Mouse (Mus musculus): ENCODE measurements around the gene Mpp3.
A peak's percentile ranks its signal among the peaks of the same experiment; 100 is the strongest.
"Not testable (repeated sequence)": the region's sequence is repeated elsewhere in the genome, so short reads cannot be mapped to it uniquely, and the experiment has no call there.

Mpp3 gene

DNA sequence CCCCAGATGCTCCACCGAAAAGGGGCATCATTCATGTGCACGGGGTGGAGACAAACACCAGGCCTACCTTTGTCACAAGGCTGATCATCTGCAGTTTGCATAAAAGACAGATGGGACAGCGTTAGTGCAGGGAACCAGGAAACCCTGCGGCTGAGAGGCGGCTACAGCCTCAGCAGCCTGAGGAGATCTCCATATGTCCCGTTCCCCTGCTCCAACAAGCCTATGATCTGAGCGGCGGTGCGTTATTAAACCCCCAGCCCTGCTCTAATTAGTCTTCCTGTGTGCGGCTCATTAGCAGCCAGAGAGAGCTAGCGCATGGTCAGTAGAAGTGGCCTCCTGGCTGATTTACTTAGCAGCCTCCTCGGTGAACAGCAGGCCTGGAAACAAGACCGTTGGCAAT lies 18.1 kb downstream of the Mpp3 start:
- no peak for DNase-seq (ENCODE audit: low read depth, low spot score)

DNA sequence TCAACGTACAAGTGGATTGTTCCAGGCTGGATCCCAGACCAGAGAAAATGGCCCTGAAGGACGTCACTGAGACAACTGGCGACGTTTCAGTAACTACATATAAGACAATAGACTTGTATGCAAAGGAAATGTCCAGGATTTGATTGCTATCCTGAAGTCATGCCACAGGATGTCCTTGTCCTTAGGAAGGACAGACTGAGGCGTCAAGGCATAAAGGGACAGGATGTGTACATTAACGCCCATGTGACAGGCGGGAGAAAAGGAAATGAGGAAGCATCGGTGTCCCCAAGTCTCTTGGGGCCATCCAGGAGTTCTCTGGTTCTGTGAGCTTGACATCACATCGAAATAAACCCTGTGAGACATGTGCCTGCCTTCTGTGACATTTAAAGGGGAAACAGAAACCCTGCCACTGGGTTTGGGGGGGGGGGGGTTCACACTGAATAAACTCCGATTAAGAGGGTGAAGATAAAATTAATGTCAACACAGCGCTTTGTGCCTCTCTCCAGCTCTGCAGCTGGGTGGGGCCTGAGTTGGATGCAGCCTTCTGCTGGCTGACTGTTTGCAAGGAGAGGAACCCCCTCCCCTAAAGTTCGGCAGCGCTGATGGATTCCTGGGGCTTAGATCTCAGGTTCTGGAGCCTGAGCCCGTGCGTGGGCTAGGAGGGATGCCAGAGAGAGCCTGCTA lies 19.2 kb downstream of the Mpp3 start:
- no peak for DNase-seq (ENCODE audit: low read depth, low spot score)

DNA sequence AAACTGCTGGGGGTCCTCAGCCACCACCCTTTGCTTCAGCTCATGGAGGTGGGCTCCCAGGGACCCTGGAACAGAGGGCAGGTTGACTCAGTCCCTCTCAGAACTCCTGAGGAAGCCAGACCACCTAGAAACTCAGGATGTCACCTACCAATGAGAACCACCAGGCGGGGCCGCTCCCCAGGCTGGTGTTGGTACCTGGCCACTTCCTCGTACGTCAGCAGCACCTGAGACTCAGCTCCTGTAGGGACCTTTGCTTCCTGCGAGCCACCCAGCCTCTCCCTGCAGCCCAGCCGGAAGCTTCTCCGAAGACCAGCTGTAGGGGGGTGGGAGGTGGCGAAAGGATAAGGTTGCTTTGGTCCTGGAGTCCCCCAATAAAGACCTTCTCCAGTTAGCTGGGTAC lies 19.9 kb downstream of the Mpp3 start:
- DNase-seq (ENCODE audit: low read depth, low spot score): no peak

DNA sequence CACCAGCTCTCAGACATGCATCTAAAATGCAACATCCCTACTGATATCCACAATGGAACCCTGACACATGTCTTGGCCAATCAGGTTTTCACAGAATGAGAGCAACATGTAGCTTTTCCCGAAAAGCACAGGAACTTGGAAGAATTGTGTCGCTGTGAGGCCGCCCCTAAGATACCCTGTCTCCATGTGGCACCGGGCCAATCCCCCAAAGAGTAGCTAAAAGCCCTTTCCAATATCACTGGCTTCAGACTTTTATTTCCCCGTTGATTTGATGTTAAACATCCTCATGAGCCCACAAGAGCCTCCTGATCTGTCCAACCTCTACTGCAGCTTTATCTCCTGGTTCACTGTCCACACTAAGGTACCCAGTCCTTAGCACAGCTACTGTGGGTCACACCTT lies 21.6 kb downstream of the Mpp3 start:
- no peak for DNase-seq (ENCODE audit: low read depth, low spot score)

DNA sequence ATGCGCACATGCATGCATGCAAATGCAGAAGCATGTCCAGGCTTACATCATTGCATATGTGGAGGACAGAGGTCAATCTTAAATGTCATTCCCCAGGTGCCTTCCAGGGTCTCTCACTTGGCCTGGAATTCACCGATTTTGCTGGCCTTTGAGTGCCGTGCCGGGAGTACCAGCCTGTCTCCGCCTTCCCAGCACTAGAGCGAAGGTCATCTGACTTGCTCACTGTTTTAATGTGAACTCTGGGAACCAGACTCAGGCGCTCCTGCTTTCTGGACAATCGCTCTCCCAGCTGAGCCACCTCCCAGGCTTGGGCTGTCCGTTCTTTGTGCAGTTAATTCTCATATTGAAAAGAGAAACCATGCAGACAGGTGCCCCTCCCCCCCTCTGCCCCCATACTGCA lies 22.0 kb downstream of the Mpp3 start:
- DNase-seq (ENCODE audit: low read depth, low spot score): no peak

DNA sequence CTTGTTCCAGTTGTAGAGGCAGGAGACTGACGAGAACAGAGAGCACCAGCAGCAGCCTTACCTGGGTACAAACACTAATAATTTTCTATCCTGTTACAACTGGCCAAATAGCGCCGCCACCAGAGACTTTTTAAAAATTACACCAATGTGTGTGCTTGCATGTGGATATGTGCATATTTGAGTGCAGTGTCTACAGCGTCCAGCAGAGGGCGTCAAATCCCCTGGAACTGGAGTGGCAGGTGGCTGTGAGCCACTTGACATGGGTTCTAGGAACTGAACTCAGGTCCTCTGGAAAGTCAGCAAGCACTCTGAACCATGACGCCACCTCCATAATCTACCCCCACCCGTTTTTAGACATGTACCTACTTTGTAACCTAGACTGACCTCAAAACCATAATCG lies 24.0 kb downstream of the Mpp3 start:
- no peak for DNase-seq (ENCODE audit: low read depth, low spot score)

DNA sequence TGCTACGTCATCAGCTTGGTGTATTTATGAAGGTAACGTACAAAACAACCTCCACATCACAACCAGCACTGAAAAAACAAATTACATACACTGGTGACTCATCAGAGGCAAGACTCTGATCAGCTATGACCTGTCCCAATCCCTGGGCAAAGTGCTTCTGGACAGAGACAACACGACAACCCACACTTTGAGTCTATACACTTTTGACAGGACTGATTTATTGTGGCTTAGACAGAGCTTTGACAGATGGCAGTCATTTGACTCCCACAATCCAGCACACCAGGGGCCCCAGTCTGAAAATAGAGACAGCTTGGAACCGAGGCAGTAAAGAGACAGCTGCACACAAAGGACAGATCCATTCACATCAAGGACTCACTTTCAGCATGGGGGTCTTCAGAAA lies 28.8 kb downstream of the Mpp3 start:
- no peak for DNase-seq (ENCODE audit: low read depth, low spot score)

DNA sequence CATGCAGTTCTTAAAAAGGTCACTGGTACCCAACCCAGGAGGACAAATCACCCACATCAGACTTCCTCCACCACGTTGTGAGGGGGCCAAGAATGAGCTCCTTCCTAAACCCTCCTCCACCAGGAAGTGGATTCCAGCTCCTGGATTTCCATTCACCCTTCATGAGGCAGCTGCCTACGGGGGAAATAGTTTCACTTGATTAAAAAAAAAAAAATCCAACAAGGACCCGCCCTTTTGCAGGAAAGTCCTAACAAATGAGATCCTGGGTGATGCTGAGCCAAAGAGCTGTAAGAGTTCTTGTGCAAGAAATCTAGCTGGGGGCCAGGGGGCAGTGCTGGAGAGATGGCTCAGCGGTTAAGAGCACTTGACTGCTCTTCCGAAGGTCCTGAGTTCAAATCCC lies 30.0 kb downstream of the Mpp3 start:
- DNase-seq (ENCODE audit: low read depth, low spot score): no peak

DNA sequence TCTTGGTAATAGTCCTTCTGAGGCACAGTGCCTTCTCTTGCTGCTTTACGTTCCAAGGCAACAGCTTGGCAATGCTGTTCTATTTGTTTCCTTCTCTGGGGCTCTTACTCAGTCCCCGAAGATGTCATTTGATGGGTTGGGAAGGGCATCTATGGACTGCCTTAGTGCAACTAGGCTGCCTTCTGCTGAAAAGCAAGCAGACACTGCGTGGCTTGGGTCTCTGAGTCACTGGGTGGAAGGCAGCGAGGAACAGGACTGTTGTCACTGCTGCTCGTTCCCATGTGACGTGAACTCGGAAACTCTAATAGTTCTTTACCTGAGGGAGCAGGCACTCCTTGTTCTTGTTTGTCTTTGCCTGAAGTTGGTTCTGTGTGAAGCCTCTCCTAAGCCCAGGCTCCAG lies 32.3 kb downstream of the Mpp3 start:
- no peak for DNase-seq (ENCODE audit: low read depth, low spot score)

DNA sequence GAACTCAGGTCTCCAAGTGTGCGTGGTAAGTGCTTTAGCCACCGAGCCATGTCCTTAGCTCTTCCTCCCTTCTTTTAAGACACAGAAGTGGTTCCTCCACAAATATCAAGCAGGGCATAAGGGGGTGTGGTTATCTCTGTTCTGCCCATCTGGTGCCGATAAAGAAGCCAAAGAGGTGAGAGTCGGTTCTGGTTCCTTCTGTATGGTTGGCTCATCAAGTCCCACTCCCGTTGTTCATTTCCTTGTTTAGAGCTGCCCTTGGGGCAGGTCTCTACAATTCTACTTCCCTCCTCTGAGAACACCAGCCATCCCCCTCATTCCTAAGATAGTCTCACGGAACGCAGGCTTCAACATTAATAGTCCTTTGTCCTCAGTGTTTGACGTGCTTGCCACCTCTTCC lies 34.2 kb downstream of the Mpp3 start:
- DNase-seq (ENCODE audit: low read depth, low spot score): no peak

DNA sequence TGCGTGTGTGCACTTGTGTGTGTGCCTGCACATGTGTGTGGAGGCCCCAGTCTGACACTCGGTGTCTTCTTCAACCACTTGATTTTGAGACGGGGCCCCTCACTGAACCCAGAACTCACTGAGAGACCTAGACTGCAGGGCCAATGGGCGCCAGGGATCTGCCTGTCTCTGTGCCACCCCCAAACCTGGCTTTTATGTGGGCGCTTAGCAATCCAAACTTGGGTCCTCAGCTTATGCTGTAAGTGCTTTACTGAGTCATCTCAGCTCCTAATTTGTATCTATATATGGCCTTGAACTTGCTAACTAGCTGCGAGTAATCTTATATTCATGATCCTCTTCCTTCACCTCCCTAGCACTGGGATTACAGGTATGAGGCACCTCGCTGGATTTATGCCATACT lies 35.9 kb downstream of the Mpp3 start:
- no peak for DNase-seq (ENCODE audit: low read depth, low spot score)

DNA sequence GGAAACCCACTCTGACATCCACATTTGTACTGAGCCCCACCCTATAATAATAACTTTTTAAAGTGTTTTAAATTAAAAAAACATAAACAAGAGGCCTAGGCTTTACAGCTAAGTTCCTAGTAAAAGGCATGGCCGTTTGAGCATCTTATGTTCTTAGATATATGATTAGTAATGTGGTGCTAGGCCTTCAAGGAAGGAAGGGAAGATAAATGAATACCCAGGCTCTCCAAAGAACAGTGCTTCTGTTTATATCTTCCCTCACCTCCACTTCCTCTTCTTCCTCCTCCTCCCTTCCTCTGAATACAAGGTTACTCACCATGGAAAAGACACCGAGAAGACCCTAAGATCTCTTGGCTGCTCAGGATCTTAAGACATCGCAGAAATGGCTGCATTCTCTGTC lies 36.4 kb downstream of the Mpp3 start:
- DNase-seq (ENCODE audit: low read depth, low spot score): no peak

DNA sequence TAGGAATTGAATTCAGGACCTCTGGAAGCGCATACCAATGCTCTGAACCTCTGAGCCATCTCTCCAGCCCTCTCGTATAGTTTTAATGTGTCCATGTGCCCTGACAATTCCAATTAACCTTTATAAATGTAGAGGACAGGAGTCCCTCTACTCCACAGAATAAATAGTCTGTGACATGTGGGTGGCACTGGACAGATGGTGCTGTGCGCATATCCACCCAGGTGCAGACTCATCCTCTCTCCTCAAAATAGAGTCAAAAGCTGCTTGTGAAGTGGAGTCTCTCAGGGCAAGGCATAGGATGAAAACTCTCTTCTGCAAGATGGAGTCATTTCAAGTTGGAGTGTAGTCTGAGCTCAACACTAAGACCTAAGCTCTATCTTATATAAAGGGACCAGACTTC lies 38.0 kb downstream of the Mpp3 start:
- no peak for DNase-seq (ENCODE audit: low read depth, low spot score)

DNA sequence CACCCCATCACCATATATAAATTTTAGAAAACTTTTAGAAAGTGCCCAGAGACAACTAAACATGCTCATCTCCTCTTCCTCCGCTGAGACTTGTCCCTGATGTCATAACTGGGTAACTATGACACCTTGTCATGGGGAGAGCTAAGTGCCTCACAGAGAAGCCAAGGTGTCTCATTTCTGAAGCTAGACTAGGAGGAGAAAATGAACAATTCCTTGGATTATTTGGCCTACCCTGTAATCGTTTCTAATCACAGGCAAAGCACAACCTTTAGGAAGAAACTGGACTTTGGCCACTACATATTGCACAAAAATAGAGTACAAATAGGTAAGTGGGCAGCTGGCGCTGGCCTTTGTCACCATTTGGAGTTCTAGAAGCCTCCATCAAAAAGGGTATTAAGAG lies 41.3 kb downstream of the Mpp3 start, which contains the start of gene Dusp3:
TSS of gene Dusp3 (minus strand) at position 101 of the 400 bp plus-strand sequence.
- no peak for DNase-seq (ENCODE audit: low read depth, low spot score)

DNA sequence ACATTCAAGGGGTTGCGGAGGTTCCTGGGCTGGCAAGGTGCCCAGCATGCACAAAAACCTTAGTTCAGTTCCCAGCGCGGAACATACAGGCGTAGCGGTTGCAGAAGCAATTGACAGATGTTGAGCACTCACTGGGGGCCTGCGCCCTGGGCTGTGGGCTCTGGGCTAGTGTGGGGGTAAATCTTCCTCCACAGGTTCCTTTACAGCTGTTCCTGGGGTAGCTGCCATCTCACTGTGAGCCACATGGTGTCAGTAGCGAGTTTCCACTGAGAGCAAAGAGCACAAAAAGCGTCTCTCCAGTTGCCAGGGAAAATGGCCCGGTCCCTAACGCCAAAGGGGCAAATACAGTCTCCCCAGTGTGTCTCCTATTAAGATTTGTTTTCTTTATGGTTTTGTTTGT lies 42.3 kb downstream of the Mpp3 start:
- peak; percentile 78 for DNase-seq (ENCODE audit: low read depth, low spot score)

DNA sequence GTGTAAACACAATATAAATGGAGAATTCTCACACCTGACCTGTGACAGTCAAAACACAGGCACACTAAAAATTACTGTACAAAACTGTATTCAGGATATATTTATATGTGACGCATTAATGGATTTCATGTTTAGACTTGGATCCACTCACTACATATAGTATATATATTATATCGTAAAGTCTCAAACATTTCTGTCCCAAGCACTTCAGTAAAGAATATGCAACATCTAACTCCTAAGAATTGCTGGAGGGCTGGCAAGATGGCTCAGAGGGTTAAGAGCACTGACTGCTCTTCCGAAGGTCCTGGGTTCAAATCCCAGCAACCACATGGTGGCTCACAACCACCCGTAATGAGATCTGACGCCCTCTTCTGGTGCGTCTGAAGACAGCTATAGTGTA lies 42.8 kb downstream of the Mpp3 start:
- not testable (repeated sequence) for DNase-seq (ENCODE audit: low read depth, low spot score)

DNA sequence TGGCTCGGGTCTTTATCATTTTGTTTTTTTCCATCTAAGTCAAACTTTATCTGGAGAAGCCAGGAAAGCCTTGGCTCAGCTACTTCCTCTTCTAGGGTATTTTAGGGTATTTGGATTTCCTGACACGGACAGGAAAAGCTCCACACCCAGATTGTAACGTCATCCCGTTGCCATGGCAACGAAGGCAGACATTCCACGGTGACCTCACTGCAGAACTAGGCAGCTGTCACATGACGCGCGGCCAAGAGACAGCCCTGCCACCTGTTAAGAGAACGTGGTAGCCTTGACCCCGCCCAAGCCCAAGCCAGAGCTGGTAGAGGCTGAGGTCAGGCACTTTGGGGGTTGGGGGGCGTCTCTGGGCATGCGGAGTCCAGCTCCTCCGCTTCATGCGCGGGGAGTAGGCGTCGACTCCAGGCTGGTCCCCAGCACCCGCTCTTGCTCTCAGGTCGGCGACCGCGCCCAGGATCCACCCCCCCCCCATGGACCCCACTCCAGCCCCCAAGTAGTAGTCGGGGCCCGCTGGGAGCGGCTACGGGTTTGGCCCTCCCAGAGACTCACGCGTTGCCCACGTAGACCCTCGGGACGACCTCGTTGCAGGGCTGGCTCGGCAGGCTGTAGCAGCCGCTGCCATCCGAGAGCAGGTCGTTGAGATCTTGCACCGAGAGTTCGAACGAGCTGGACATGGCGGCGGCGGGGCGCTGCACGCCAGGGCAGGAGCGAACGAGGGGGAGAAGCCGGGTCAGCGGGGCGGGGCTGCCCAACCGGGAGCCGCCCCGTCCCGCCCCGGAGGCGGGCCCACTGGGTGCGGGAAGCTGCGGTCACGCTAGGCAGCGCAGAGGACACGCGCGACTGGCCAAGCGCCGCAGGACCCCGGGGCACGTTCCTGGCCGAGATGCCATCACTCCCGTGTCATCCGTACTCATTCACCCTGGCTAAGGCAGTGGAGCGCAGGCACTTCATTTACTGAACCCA lies 43.9 kb downstream of the Mpp3 start, which contains the start of gene Cfap97d1:
TSS of gene Cfap97d1 (plus strand) at position 226 of the 972 bp plus-strand sequence.
- DNase-seq (ENCODE audit: low read depth, low spot score): peak; percentile 93

DNA sequence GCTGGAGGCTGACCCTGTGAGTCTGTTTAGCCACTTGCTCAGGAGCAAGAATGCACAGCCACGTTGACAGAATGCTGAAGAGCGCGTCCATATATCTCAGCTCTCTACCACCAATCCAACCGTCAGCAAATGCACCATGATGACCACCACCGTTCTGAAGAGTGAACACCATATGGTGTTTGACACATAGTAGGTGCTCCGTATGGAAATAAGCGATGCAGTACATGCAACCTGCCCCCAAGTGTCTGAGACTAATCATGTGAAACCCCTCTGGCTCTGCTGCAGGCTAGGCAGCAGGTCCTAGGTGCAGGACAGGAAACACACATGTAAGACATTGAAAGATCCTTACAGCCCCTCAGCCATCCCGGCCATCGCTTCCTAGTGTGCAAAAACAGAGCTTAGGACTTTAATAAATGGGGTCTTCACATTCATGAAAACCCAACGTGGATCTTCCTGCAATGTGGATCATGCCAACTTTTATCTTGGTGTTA lies 44.8 kb downstream of the Mpp3 start:
- no peak for DNase-seq (ENCODE audit: low read depth, low spot score)

DNA sequence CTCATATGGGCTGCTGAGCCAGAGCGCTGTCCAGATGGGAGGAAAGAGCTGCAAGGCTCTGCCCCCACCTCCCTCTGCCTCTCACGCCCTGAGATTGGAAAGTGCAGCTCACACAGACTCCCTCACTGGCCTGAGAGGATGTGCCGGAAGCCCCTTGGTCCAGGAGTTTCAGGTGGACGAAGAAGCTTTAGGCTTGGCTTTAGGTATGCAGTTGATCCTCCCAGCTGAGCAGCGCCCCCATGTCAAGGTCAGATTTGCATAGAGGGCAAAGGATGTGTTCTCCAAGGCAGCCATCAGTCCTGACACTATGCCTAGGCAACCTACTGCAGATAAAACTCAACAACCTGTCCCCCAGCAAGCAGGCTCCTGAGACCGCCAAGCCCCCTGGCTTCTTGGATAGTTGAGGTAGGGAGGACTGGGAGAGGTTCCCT lies 45.3 kb downstream of the Mpp3 start:
- DNase-seq (ENCODE audit: low read depth, low spot score): no peak

DNA sequence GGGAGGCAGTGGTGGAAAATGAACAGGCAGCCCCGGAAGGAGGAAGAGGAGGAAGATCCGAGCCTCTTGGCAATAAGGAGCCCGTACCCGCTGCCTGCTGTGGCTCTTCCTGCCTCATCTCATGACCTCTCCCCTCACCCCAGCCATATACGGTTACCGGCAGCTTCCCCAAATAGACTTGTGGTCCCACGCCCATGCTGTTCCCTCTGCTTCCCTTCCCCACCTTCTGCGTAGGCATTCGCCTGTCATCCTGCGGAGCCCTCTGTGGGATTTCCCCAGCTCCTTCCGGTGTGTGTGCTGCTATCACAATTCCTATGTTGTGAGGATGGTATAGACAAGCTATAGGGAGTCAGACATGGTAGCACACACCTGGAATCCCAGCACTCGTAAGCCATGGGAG lies 46.4 kb downstream of the Mpp3 start:
- no peak for DNase-seq (ENCODE audit: low read depth, low spot score)

DNA sequence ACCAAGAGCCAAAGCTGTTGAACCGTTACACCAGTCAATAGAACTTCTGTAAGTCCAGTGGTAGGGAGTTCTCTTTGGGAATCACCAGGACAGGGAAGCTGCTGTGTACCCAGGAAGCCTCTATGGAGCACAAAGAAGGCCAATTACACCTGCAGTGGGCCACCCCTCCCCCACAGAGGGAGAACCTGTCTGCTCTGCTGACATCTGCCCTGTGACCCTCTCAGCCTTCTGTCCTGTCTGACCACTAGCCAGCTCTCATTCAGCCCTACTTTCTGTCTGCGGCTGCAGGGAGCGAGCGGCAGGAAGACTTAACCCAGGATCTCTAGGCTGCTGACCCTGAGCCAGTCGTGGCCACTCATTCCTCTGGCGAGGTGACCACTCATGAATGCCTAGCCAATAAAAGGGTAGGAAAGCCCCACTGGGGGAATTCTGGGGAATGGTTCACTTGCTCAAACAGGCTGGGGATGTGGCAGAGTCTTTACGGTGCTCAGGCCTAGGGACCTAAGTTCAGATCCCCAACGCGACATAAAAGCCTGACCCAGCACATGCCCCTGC lies 47.6 kb downstream of the Mpp3 start:
- no peak for DNase-seq (ENCODE audit: low read depth, low spot score)

DNA sequence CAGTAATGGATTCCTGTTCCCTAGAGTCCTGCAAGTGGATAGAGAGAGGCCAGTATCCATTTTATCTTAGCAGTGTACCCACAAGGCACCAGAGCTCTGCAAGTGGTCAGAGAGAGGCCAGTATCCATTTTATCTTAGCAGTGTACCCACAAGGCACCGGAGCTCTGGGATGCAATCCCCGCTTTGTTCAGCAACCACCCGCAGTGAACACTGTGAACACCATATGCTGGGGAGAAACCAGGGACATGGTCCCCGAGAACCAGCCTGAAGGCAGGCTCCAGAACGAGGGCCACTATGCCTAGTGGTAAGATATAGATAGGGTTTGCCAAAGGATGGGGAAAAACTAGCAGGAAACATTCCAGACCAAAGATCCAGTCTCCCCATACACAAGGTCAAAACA lies 49.1 kb downstream of the Mpp3 start:
- no peak for DNase-seq (ENCODE audit: low read depth, low spot score)

Measured in embryo, embryonic 11.5 days (tissue).